Mouse (Mus musculus): ENCODE data around the gene Gdf15.

Gdf15 gene

DNA sequence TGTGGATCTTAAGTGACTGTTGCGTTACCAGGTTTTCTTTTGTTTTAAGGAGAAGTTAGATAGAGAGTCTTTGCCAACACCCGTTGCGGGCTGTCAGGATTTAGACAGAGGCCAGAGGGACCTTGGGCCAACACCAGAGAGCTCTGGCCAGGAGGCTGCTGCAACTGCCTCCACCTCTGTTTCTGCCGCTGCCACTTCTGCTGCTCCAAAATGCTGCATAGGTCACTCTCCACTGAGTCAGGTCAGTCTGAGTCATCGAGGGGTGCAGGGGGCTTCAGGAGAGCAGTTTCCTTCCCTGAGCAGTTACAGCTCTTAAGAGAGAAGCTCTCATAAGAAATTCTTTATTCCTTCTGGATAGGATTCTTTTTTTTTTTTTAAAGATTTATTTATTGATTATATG, 5.2 kb downstream of the Gdf15 start:
- no peak for DNase-seq

DNA sequence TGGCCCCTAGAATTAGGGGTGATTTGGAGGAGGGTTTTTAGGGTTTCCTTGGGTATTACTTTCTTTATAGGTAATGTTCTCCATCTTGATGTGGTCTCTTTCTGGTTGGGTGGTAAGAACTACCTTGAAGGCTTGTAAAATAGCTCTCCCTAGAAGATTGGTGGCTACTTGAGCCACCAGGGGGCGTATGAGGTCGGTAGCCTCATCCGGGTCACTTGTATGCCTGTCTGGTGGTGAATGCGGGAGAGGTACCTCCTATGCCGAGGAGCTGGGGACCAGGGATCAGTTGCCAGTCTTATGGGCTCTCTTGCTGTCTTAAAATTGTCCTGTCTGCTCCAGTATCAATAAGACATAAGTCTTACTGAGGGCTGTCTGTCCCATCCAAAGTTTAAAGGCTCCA, 7.2 kb downstream of the Gdf15 start:
- DNase-seq, result no peak

DNA sequence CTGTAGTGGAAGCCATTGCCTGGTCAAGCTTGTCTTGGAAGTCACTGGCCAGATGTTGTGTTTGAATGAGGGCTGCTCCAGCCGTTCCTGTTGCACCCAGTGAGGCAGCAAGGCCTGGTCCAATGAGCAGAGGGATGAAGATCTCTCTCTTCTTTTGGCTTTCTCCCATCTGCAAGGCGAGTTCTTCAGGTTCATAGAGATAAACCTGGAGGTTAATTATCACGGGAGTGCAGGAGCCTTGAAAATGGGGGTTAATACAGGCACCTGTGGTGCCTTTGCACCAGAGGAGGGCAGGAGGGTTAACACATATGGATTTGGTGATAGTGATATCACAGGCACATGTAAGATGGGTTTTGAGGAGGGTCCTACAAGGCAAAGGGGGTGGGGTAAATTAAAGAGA, 10.0 kb downstream of the Gdf15 start:
- no peak for DNase-seq

DNA sequence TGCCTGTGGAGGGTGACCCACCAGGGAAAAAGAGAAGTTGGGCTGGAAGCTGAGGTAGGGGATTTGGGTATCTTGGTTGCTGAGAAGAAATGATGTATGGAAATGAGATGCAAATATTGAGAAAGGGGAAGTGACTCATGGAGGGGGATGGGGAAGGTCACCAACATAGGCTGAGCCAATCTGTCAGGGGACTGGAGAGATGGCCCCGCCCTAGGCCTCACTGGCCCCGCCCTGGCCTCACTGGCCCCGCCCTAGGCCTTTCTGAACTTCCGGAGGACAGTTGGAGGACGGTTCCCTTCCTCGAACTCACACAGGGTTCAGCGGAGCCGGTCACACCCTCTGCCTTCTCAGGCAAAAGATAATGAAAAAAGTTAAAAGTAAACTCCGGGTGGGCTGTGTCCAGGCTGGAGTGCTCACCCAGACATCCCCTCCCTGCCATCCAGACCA, 13.3 kb downstream of the Gdf15 start:
- DNase-seq, result no peak

DNA sequence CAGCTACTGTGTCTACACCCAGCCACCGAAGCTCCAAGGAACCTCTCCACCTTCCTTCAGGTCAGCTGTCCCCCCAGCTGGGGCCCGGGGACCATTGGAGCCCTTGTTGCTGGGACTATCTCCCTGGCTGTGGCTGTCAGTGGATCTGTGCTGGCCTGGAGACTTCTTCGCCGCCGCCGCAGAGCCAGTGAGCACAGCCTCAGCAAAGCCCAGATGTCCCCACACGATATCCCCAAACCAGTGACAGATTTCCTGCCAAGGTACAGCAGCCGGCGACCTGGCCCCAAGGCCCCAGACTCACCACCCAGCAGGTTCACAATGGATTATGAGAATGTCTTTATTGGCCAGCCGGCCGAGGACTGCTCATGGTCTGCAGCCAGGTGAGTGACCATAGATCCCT, 14.3 kb downstream of the Gdf15 start:
- no peak for DNase-seq

DNA sequence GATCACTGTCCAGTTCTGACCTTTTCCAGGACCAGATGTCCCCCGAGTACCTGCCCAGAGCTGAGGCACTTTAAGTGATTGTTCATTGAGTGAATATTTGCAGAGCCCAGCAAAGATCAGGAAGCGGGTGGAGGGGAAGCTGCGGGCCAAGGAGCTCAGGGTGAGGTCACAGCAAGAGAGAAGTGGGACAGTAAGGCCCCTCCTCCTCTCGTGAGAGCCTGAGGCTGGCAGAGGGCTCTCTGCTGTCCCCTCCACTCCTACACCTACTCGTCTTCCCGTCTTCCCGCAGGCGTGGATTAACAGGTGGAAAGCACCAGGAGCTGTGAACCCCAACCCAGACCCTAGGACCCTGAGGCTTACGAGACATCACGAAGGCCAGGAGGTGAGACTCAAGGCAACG, 15.6 kb downstream of the Gdf15 start:
- DNase-seq, result no peak

DNA sequence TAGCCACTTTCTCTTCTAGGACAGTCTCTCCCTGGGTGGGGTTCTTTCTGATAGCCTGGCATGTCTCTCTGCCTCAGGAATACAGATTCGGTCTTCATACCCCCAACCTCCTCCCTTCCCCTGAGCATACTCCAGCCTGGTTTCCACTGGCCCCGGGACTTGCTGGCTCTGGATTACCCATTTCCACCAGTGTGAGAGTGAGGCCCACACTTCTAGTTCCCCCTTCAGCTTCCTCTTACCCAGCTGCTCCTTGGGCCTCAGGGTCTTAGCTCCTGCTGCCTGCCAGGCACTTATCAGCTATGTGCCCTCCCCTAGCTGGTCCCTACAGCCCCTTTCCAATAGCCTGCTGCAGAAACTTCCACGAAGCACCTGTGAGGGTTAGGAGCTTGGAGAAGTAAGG, 16.4 kb downstream of the Gdf15 start, which contains the start of gene Lrrc25:
Gene Lrrc25, plus strand, starts transcription at position 262 of the 400 bp plus-strand sequence.
- DNase-seq, result no peak

DNA sequence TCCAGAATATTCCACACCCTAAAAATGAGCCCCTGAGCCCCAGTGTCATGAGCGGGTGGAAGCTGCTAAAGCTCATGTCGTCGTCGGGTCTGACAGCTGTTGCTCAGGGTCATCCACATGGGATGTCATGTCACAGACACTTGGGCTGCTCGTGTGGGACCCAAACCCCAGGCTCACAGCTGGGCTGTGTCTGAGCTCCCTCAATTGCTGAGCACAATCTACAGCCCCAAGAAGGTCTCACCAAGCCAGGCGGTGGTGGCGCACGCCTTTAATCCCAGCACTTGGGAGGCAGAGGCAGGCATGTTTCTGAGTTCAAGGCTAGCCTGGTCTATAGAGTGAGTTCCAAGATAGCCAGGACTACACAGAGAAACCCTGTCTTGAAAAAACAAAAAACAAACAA, 17.0 kb downstream of the Gdf15 start:
- no peak for DNase-seq

DNA sequence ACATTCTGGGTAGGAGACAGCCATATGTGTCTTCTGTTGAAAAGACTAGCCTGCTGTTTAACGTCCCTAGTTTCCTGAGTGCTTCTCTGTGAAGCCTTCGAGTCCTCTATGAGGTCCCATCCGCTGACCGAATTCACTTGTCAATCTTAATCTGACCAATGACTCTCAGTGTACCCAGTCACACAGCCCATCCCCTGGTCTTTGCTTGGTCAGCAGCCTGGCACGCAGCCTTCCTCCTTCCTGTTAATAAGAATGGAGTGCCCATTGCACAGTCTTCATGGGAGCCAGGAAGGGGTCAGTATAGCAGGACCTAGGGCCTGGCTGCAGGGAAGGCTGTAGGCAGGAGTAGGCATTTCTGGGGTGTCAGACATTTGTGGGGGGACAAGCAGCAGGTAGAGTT, 17.8 kb downstream of the Gdf15 start:
- DNase-seq, result no peak

DNA sequence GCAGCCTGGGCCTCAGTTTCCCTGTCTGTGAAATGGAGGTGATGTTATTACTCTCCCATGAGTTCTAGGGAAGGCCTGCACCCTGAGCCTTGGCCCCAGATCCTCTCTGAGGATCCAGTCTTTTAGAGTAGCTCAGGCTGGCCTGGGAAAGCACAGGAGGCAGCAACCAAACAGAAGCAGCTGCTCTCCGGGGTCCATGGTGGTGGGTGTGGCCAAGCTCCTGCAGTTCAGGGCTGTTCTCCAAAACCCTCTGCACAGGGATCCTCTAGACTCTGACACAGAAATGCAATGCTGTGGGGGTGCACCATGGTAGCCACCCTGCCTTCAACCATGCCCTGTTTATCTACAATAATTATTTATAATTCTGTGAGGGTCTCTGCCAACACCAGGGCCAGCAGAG, 18.5 kb downstream of the Gdf15 start:
- no peak for DNase-seq

DNA sequence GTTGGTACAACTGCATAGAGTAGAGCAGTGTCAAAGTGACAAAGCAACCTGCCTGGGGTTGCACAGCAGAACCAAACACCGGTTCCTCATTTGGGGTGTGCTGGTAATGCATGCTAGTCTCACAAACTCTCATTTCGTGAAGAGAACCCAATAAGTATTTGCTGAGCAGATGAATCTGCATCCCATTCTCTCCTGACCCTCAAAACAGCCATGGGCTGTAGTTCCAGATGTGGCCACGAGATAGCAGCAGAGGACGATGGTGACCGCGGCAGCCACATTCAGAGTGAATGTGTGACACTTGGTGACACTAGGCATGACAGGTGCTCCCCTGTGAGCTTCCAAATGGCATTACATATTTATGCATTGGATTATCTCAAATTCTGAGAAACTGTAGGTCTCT, 20.4 kb downstream of the Gdf15 start:
- peak; percentile 87 for DNase-seq

DNA sequence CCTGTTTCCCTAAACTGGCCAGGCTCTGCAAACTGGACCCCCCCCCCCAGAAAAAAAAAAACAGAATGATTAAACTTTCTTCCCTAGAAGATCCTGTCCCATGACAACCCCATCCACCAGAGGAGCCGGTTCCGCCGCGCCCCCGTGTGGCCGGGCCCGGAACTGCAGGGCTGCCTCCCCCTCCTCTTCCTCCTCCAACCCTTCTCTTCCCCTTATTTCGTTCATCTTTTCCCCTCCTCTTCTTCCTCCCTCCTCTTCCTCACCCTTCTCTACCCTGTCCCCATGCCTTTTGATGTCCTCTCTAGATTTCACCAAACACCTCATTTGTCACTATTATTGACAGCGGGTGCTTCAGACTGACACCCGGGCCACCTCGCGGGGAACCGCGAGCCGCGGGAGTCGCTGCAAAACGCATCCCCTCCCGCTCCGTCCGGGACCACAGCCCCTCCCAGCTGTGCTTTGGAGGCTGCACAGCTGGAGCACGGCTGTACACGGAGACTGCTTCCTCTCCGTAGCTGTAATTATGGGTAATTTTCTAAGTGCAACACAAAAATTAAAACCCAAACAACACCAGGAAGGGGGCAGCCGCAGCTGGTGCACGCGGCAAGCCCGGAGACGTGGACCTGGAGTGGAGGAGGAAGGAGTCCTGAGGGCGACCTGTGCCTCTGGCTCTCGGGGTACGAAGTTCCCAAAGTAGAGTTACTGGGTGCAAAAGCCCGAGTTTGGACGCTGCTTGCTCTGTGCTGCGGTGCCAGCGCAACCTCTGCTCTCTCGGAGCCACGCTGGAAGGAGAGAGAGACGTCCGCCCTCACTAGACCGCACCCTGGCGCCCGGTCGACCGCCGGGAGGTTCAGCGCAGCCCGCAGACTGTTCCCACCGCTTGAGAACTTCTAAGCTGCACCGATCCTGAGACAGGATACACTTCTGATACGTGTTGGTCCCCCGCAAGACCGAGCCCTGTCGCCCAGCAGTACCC, 21.2 kb downstream of the Gdf15 start:
- peak; percentile 76 for DNase-seq

DNA sequence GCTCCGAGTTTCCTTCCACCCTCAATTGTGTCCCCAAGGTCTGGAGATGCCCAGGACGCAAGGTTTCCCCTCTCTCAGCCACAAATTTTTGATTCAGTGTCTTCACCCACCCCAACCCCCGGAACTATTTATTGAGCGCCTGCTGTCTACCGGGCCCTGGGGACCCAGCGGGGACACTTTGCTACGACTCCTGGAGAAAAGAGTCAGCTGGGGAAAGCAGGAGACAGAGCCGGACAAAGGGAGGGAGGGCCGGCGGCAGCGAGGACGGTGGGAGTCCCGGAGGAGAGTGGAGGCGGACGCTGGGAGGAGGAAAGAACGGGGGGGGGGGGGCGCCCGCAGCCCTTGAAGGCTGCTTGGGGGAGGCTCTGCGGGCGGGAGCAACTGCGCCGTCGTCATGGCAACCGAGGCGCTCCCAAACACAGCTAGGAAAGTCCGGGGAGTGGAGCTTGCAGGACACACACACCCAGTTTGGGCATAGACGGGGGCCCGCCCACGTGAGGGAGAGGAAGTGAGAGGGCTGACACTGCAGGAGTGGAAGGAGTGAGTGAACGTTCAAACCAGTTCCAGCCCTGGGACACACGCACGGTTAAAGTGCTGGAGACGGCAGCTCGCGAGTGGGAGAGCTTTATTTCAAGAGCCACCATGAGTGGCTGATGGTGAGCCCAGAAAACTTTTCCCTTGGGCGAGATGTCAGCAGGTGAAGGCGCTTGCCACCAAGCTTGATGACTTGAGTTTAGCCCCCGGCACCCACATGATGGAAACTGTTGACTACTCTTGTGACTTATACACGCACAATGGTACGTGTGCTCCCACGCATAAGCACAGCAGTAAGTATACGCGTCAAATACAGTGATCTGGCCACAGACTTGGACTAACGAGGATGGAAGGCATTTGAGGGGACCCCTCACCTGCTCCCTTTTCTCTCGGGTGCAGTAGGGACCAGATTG, 22.1 kb downstream of the Gdf15 start:
- peak; percentile 35 for DNase-seq

DNA sequence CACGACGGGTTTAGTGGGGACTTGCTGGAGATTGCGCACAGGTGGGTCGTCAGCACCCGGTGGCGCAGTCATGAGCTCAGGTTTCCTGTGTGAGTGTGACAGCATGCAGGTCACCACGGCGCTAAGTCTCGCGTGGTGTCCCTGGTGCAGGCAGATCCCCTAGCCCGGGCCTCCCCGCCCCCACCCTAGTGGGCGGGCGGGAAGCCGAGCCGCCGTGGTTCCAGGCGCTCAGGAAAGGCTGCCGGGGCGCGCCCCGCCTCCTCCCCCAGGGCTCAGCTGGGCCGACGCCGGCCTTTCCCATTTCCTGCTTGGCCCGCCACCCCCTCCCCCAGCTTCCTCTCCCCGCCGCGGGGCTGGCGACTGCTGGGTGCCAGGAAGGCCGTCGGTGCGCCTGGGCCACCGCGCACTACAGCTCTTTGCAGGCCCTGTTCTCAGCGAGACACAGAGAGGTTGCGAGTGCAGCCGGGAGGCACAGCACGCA, 22.8 kb downstream of the Gdf15 start:
- peak; percentile 40 for DNase-seq

DNA sequence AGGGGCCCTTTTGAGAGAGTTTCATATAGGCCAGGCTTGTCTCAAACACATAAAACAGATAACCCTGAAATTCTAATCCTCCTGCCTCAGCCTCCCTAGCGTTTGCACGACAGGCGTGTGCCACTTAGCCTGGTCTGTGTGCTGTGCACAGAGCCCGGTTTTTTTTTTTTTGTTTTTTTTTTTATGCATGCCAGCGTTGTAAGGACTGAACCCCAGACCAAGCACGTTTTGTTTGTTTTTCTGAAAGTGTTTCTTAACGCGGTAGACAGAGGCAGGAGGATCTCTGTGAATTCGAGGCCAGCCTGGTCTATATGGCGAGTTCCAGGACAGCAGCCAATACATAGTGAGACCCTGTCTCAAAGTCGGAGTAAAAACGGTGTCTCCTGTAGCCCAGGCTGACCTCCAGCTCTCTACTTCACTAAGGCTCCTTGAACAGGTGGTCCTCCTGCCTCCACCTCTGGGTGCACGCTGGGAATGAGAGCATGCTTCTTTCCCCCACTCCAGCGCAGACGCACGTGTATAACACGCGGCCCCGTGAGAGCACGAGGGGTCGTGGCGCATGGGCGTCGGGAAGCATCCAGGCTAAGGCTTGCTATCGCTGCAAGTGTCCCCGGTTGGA, 23.4 kb downstream of the Gdf15 start, which contains the start of gene Ssbp4:
Gene Ssbp4, minus strand, starts transcription at position 124 of the 619 bp plus-strand sequence.
- no peak for DNase-seq

DNA sequence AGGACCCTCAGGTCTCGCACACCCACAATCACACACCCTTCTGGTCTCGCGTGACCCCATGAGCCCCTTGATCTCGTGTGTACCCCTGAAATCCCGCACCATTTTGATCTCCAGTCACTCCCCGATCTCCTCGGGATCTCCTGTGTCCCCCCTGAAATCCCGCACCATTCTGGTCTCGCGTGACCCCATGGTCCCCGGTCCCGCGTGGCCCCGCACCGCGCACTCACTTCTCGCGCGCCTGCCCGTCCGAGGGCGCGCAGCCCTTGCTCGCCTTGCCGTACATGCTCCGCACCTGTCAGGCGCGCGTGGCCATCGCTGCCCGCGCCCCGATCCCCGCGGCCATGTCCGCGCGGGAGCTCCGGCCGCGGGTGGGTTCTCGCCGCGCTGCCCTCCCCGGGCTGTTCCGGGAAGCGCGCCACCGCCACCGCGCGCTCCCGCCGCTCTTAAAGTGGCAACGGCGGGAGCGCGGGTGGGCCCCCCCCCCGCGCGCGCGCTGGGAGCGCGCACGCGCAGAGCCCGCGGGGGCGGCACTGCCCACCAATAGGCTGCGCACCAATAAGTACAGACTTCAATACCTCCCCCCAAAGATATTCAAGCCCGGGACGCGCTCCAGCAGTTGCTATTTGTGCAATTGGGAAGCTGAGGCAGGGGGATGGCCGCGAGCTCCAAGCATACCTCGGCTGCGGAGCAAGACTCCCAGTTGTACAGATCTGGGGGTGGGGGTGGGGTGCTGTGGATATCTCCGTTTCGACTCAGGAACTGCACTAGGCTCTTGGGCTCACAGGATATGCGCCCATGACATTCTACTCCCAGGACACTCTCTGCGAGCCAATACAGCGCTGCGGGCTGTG, 24.1 kb downstream of the Gdf15 start:
- peak; percentile 55 for DNase-seq

DNA sequence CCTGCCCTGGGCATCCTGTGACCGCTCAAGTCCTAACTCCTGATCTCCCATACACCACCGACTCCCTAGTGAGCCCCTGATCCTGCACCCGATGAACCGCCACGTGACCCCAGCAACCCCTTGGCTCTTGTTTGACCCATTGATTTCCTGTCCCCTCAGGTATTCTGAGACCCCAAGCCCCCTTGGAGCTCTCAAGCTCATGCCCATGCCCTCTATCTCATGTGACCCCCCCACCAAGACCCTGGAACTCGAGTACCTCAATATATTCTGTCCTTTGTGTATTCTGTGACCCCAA, 24.7 kb downstream of the Gdf15 start:
- DNase-seq, result no peak

DNA sequence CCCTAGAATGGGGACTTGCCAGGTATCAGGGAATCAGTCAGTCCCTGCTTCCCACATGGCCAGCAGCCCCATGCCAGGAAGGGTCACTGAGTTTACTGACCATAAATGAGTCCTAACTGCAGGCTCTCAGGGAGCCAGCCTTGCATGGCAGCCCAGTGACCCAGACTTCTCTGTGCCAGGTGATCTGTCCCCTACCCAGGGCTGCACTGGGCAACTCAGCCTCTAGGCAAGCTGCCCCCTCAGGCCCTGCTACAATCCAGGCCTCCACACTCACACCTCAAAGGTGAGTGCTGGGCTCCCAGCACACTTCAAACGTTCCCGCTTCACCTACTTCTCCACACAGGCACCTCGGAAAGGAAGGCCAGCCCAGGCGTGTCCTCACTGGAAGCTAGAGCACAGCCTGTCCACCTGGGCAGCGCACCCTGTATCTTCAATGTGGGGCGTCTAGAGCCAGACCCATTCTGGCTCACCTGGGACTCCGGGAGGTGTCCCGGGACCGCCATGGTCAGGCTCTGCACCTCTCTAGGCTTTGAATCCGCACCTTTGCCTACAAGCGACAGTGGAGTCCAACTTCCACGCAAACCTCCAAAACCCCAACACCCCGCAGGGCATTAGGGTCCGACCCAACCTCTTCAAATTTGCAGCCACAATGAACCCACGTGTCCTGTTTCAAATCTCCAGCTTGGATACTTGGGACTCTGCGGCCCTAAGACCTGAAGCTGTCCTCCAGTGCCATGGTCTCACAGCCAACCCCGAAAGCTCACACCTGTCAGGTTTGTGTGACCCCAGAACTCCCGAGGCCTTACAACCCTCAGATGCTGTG, 25.3 kb downstream of the Gdf15 start:
- no peak for DNase-seq

DNA sequence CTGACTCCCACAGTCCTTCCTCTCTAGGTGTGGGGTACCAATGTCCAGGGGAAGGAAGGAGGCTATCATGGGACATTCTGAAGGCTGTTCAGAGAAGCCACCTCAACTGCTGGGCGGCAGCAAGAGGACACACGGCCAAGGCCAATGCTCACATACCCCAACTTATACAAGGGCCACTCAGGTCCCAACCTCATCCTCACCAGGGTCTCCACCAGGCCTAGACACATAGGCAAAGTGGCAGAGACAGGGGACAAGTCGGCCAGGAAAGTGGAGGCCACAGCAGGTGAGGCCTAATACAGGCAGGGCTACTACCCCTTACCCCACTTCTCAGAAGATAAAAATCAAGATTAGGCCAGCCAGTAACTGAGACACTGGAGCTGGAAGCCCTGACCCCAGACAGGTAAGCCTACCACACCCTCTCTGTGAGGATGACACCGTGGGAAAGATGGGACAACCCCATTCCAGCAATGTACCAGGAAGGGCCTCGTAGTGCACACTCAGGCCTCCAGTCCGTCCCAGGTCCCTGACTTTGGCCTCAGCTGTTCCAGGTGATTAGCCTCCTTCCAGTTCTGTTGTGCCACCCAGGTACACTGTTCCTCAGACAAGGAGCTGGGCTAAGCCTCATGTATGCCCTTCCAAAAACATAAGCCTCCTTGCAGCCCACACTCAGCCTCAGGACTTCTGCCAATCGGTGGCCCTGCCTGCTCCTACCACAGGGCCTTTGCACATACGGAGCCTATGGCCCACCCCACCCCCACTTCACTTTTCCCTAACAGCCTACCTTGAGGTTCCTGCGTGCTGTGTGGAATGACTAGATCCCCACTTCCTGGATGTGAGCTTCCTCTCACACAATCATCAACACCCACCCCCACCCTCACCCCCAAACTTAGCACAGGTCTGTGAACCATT, 26.1 kb downstream of the Gdf15 start:
- no peak for DNase-seq

DNA sequence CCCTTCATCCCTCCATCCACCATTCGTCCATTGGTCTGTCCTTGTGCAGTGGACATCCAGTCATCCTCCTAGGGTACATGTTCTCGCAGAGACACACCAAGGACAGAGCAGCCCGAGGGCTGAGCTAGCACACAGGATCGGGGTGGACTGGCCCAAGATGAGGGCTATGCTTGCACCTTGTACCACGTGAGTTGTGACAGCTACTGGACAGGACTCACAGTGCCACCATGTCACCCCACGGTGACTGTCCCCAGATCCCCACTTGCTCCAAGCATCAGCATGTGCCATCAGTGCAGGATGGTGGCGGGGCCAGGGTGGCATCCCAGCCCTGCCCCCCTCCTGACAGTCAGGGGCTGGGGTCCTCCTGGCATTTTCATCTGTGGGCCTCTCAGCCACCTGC, 27.7 kb downstream of the Gdf15 start:
- DNase-seq, result no peak
